Mouse (Mus musculus) forebrain, embryonic 15.5 days (tissue): ENCODE results near the gene Usp43. TPM values are rescaled to one million over a fixed set of nuclear protein-coding genes. Genes with fewer than 3 reads are reported as not detected.

Source experiments
- polyA plus RNA-seq: library from polyadenylated mRNA; unstranded; fragments of >200 nt; fragmentation: Nextera tagmentation; extraction: Ambion mirVana; gene quantifications from 2 replicates; pipeline ENCODE4 v1.2.1, GENCODE M21; 2015

Usp43 gene
- polyA plus RNA-seq, 1 experiment from 2014 or later = 2.3 TPM

Other genes starting within 250 kb of the Usp43 start
- not detected in 2 replicates for gene Rcvrn, start 226.8 kb downstream of the Usp43 start, polyA plus RNA-seq
- gene Glp2r, start 151.0 kb downstream of the Usp43 start, polyA plus RNA-seq = 0.10 and 0.20 TPM in 2 replicates
- gene Gsg1l2, start 147.5 kb downstream of the Usp43 start, polyA plus RNA-seq = not detected in 2 replicates
- gene Dhrs7c, start 124.0 kb downstream of the Usp43 start, polyA plus RNA-seq = not detected in 2 replicates
- gene Cfap52, start 43.5 kb upstream of the Usp43 start, polyA plus RNA-seq = 2.6 and 4.1 TPM in 2 replicates
- gene Stx8, start 44.0 kb upstream of the Usp43 start, polyA plus RNA-seq = 67.6 and 68.6 TPM in 2 replicates